Mouse (Mus musculus) stomach, postnatal 0 days (tissue): ENCODE data around the gene Taf1c. TPM values are rescaled to one million over a fixed set of nuclear protein-coding genes. Genes with fewer than 3 reads are reported as not detected.

Experiments used
- ATAC-seq: fragments of 200-750 bp; cut with Nextera tagmentation; 2 replicates; pipeline ENCODE4 v1.8.0; 2017; ENCODE audit not compliant: low FRiP score, low TSS enrichment
- DNase-seq: peaks from one replicate; pipeline ENCODE4 v3.0.0-alpha.2; 2016; ENCODE audit warnings: low spot score
- H3K27ac ChIP-seq: fragments of 300-500 bp; sonication (generic); replicated peaks from 2 replicates; pipeline ENCODE4 v1.5.1; 2014; ENCODE audit warnings: mild to moderate bottlenecking, control low read depth
- H3K27me3 ChIP-seq: fragments of 300-500 bp; sonication (generic); 2 replicates; pipeline ENCODE4 v1.6.1; 2014; ENCODE audit warnings: low read length; ENCODE audit not compliant: control insufficient read depth, insufficient read depth
- H3K36me3 ChIP-seq: fragments of 300-500 bp; sonication (generic); 2 replicates; pipeline ENCODE4 v1.6.1; 2014; ENCODE audit warnings: low read length, mixed read lengths; ENCODE audit not compliant: control insufficient read depth, insufficient read depth
- H3K4me1 ChIP-seq: fragments of 300-500 bp; sonication (generic); replicated peaks from 2 replicates; pipeline ENCODE4 v1.6.1; 2014; ENCODE audit warnings: antibody characterized with exemption; ENCODE audit not compliant: control insufficient read depth, insufficient read depth
- H3K4me2 ChIP-seq: fragments of 300-500 bp; sonication (generic); replicated peaks from 2 replicates; pipeline ENCODE4 v1.6.1; 2014; ENCODE audit warnings: low read depth, mild to moderate bottlenecking, control low read depth, moderate library complexity
- H3K4me3 ChIP-seq: fragments of 300-500 bp; sonication (generic); 2 replicates; pipeline ENCODE4 v1.5.1; 2014; ENCODE audit warnings: low read depth, low read length, control low read depth
- H3K9ac ChIP-seq: fragments of 300-500 bp; sonication (generic); 2 replicates; pipeline ENCODE4 v1.6.1; 2014; ENCODE audit warnings: mild to moderate bottlenecking, low read length, control low read depth, mixed read lengths
- H3K9me3 ChIP-seq: fragments of 300-500 bp; sonication (generic); 2 replicates; pipeline ENCODE4 v1.6.1; 2016; ENCODE audit warnings: low read length; ENCODE audit not compliant: control insufficient read depth
- CTCF ChIP-seq: IDR thresholded peaks from 2 replicates; pipeline ENCODE4 v1.5.1; 2016; ENCODE audit warnings: antibody characterized with exemption, low read depth, mild to moderate bottlenecking, moderate library complexity
- EP300 ChIP-seq: optimal IDR thresholded peaks from 2 replicates; pipeline ENCODE3; 2016; ENCODE audit warnings: antibody characterized with exemption
- WGBS: fragments of 180-500 bp; shearing (Covaris S2); extraction: QIAGEN DNeasy Blood & Tissue Kit; methylation state at CpG from one replicate; pipeline ENCODE4 v1.1.7; 2014; 5-methylcytosine and 5-hydroxymethylcytosine counted together
- polyA plus RNA-seq: library from polyadenylated mRNA; unstranded; fragments of >200 nt; fragmentation: Nextera tagmentation; extraction: Ambion mirVana; gene quantifications from 2 replicates; pipeline ENCODE4 v1.2.1, GENCODE M21; 2015

The Taf1c gene
- polyA plus RNA-seq, 1 experiment from 2014 or later, result 5.9 TPM

DNA sequence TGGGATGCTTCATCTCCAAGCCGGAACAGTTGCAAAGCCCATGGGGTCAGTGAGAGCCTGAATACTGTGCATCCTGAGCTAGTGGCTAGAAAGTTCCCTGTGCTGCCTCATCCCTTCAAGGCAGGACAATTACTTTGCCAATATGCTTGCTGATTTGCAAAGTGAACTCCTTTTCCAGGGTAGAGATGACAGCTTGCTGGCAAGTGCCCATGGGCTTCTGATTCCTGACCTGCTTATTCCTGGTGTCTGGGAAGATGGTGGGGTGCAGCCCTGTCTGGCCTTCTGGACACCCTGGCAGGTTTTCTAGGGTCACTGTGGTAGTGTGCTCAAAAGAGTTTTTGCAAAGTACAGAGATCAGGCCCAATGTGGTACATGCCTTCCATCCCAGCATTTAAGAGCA, 37.9 kb upstream of the Taf1c start:
- Histone ChIP-seq H3K9me3 (no peaks in the 10 kb centered on the region), H3K4me1 (no peaks in the 10 kb centered on the region), H3K36me3 (no peaks in the 10 kb centered on the region), H3K4me2 (no peak overlapping the region), H3K9ac (no peak overlapping the region), H3K4me3 (no peak overlapping the region), H3K27me3 (no peaks in the 10 kb centered on the region), H3K27ac (no peak overlapping the region)
- TF ChIP-seq EP300, result no peak
- no peak for TF ChIP-seq CTCF
- DNase-seq, result no peak
- ATAC-seq, result no peak
- 91% methylated on average over 1 of the region's 1 CpGs for WGBS

DNA sequence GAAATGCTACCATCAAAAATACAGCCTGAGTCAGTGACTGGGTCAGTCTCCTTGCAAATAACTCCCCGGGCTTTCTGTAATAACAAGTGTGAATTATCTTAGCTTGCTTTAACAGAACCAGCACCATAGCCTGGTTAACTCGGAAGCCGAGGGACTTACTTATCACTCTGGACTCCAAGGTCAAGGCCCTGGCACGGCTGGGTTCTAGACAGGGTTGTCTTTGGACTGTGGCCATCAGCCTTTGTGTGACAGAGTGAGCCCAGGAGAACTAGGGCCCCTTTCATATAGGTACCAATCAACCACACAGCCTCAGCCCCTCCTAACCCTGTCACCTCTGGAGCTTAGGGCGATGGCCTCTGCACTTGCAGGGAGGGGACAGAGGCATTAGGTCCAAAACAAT, 36.0 kb upstream of the Taf1c start:
- H3K4me2 ChIP-seq, result no peak overlapping the region
- no peak overlapping the region for H3K27ac ChIP-seq
- no peaks in the 10 kb centered on the region for H3K27me3 ChIP-seq
- no peaks in the 10 kb centered on the region for H3K9me3 ChIP-seq
- ATAC-seq, result no peak
- TF ChIP-seq EP300 (no peak), CTCF (no peak)
- 72% methylated on average over 5 of the region's 5 CpGs for WGBS
- DNase-seq, result no peak
- H3K4me1 ChIP-seq, result no peaks in the 10 kb centered on the region
- H3K9ac ChIP-seq, result no peak overlapping the region
- H3K36me3 ChIP-seq, result no peaks in the 10 kb centered on the region
- H3K4me3 ChIP-seq, result no peak overlapping the region

DNA sequence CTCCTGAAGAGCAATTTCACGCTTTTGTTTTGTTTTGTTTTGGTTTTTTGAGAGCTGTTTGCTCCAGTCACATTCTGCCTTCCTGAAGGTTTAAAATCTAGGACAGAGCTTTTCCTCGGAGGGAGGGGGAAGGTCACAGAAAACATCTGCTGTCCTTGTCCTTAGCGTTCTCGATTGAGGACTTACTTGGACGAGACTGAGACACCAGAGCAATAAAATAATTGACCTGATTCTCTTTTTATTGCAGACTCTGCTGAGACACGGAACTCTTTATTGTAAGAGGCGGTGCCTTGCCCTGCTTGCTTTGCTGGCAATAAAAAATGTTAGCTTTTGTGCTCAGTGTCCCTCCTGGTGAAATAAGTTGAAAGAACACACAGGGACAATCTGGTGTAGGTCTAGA, 34.8 kb upstream of the Taf1c start:
- Histone ChIP-seq H3K27me3 (no peaks in the 10 kb centered on the region), H3K4me3 (no peak overlapping the region), H3K9ac (no peak overlapping the region), H3K9me3 (no peaks in the 10 kb centered on the region), H3K27ac (no peak overlapping the region), H3K4me1 (no peaks in the 10 kb centered on the region; the same call in 1 of the 2 replicates), H3K4me2 (no peak overlapping the region), H3K36me3 (no peaks in the 10 kb centered on the region)
- TF ChIP-seq EP300 (no peak), CTCF (no peak)
- WGBS, result 53% methylated on average over 7 of the region's 7 CpGs
- ATAC-seq (no peak), DNase-seq (no peak)

DNA sequence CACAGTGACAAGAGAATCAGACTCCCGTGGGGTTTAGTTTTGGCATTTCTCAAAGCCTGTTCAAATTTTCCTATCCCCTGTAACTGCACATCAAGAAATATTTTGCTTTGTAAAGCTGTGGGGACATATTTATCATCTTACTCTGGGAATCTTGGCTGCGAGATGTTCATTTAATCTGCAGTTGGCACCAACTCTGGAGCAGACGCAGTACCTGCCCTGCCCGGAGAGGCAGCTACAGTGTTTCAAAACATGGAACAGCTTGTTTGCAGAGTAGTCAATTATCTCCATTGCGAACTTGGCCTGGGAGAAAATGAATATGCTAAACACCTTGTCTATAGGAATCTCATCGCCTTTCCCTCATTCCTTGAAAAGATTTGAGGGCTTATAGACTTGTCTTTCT, 33.2 kb upstream of the Taf1c start:
- Histone ChIP-seq H3K27ac (no peak overlapping the region), H3K4me1 (no peaks in the 10 kb centered on the region; the same call in 1 of the 2 replicates), H3K4me2 (no peak overlapping the region), H3K27me3 (no peaks in the 10 kb centered on the region), H3K9ac (no peak overlapping the region), H3K9me3 (no peaks in the 10 kb centered on the region), H3K36me3 (no peaks in the 10 kb centered on the region), H3K4me3 (no peak overlapping the region)
- TF ChIP-seq CTCF (0 out of 2 replicates have a peak, but pooled peaks have one; percentile 6), EP300 (no peak)
- DNase-seq (no peak), ATAC-seq (no peak)
- 56% methylated on average over 6 of the region's 6 CpGs for WGBS

DNA sequence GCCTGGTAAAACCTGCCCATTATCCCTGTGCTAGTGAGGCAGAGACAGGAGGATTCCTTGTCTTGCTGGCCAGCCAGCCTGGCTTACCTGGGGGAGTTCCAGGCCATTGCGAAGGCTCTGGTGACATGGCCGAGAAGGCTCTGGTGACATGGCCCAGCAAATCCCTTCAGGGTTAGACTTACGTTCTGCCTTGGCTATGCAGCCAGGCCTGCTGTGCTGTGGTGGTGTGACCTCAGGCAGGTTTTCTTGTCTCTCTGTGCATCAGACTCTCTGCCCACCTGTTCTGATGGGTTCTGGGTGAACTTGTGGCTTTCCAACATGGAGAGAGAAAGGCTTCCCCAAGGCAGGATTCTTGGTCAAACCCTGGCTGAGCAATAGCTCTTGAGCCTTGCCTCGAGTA, 32.4 kb upstream of the Taf1c start:
- Histone ChIP-seq H3K4me1 (no peaks in the 10 kb centered on the region; the same call in 1 of the 2 replicates), H3K27me3 (no peaks in the 10 kb centered on the region), H3K27ac (no peak overlapping the region), H3K4me3 (no peak overlapping the region), H3K4me2 (no peak overlapping the region), H3K9ac (no peak overlapping the region), H3K36me3 (no peaks in the 10 kb centered on the region), H3K9me3 (no peaks in the 10 kb centered on the region)
- ATAC-seq, result no peak
- DNase-seq, result no peak
- TF ChIP-seq EP300 (no peak), CTCF (no peak)
- 92% methylated on average over 4 of the region's 4 CpGs for WGBS

DNA sequence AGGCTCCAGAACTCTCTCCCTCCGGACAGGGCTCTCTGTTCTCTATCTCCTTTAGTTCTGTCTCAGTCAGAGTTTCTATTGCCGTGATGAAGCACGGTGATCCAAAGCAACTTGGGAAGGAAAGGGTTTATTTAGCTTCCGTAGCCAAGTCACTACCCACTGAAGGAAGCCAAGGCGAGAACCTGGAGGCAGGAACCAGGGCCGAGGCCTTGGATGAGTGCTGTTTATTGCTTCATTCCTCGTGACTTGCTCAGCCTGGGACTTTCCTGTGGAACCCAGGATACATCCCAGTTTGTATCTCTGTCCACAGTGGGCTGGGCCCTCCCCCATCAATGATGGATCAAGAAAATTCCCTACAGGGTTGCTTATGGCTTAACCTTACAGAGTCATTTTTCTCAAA, 31.7 kb upstream of the Taf1c start:
- WGBS, result 65% methylated on average over 7 of the region's 7 CpGs

More for the DNA sequence above, 31.7 kb upstream of the Taf1c start:
- Histone ChIP-seq H3K27ac (no peak overlapping the region), H3K27me3 (no peaks in the 10 kb centered on the region), H3K9ac (no peak overlapping the region), H3K4me2 (no peak overlapping the region), H3K9me3 (no peaks in the 10 kb centered on the region), H3K36me3 (no peaks in the 10 kb centered on the region), H3K4me3 (no peak overlapping the region), H3K4me1 (no peaks in the 10 kb centered on the region; the same call in 1 of the 2 replicates)
- no peak for ATAC-seq
- TF ChIP-seq CTCF, result no peak
- no peak for TF ChIP-seq EP300
- no peak for DNase-seq
